Mouse (Mus musculus) CH12.LX (cell line): ENCODE measurements at regions not wholly inside any gene's neighbourhood (a gene's known extent, or its start where the extent isn't known, plus 50 kb on each side); places are given as distances from the start of the nearest gene placed in this dataset.

Experiments
- CHD2 ChIP-seq: IDR thresholded peaks from 2 replicates; pipeline ENCODE4 v1.6.1; 2011; ENCODE audit warnings: low read length, improper control_type of control experiment
- CTCF ChIP-seq, 2 experiments: IDR thresholded peaks in 1 of 2; conservative IDR thresholded peaks in 1 of 2; 2 replicates each; pipeline ENCODE4 v1.5.1; 2011 to 2012; ENCODE audit warnings: low read depth in 2 of 2, low read length in 2 of 2, improper control_type of control experiment in 1 of 2, inconsistent platforms in 1 of 2, mild to moderate bottlenecking in 1 of 2, moderate library complexity in 1 of 2
- ELF1 ChIP-seq: IDR thresholded peaks from 2 replicates; pipeline ENCODE4 v1.6.1; 2014; ENCODE audit warnings: low read depth, mild to moderate bottlenecking, inconsistent platforms, low read length, improper control_type of control experiment
- EP300 ChIP-seq: IDR thresholded peaks from 2 replicates; pipeline ENCODE4 v1.6.1; 2011; ENCODE audit warnings: low read length, improper control_type of control experiment
- GABPA ChIP-seq: IDR thresholded peaks from 2 replicates; pipeline ENCODE4 v1.6.1; 2012; ENCODE audit warnings: low read depth, low read length, improper control_type of control experiment, inconsistent platforms; ENCODE audit not compliant: insufficient replicate concordance
- HCFC1 ChIP-seq: IDR thresholded peaks from 2 replicates; pipeline ENCODE4 v1.6.1; 2012; ENCODE audit warnings: low read depth, mild to moderate bottlenecking, inconsistent platforms, low read length, improper control_type of control experiment
- JUN ChIP-seq: IDR thresholded peaks from 2 replicates; pipeline ENCODE4 v1.6.1; 2011; ENCODE audit warnings: low read depth, mild to moderate bottlenecking, low read length, improper control_type of control experiment, moderate library complexity; ENCODE audit not compliant: insufficient read depth
- MYC ChIP-seq: IDR thresholded peaks from 2 replicates; pipeline ENCODE4 v1.6.1; 2011; ENCODE audit warnings: low read depth, mild to moderate bottlenecking, improper control_type of control experiment, low read length
- POLR2A ChIP-seq: IDR thresholded peaks from 2 replicates; pipeline ENCODE4 v1.6.1; 2011; ENCODE audit warnings: low read depth, mild to moderate bottlenecking, improper control_type of control experiment, low read length
- USF1 ChIP-seq: IDR thresholded peaks from 2 replicates; pipeline ENCODE4 v1.6.1; 2014; ENCODE audit warnings: low read depth, mild to moderate bottlenecking, inconsistent platforms, low read length, improper control_type of control experiment
- USF2 ChIP-seq: conservative IDR thresholded peaks from 2 replicates; pipeline ENCODE4 v1.6.1; 2011; ENCODE audit warnings: low read depth, low read length, improper control_type of control experiment
- ZC3H11A ChIP-seq: IDR thresholded peaks from 2 replicates; pipeline ENCODE4 v1.6.1; 2012; ENCODE audit warnings: low read depth, mild to moderate bottlenecking, inconsistent platforms, low read length, improper control_type of control experiment

- no peak for TF ChIP-seq ELF1
- no peak for TF ChIP-seq CTCF (conservative IDR thresholded peaks at IDR 0.05 in 1 of 2, IDR thresholded peaks at IDR 0.05 in 1 of 2; ENCODE audit: low read depth in 2 of 2, low read length in 2 of 2)
- TF ChIP-seq ZC3H11A = no peak
- TF ChIP-seq CHD2 = no peak
- no peak for TF ChIP-seq HCFC1
- TF ChIP-seq USF1 = no peak
- no peak for TF ChIP-seq JUN
- TF ChIP-seq POLR2A = no peak
- no peak for TF ChIP-seq USF2
- TF ChIP-seq MYC = no peak
- TF ChIP-seq EP300 = no peak
- TF ChIP-seq GABPA = no peak
These were observed 121.6 kb downstream of the Nhlrc3 start for GRCm38 (mm10) chr3:53341304-53342206.
